Mouse (Mus musculus) limb, embryonic 11.5 days (tissue): ENCODE results near the gene Sertad3. TPM values are rescaled to one million over a fixed set of nuclear protein-coding genes. Genes with fewer than 3 reads are reported as not detected.

Experiments
- ATAC-seq: fragments of 200-750 bp; cut with Nextera tagmentation; 2 replicates; pipeline ENCODE4 v1.8.0; 2017; ENCODE audit warnings: low read depth; ENCODE audit not compliant: insufficient number of reproducible peaks, low FRiP score, low TSS enrichment
- DNase-seq: peaks from one replicate; pipeline ENCODE4 v3.0.0-alpha.2; 2015; ENCODE audit warnings: low spot score
- H3K27ac ChIP-seq: fragments of 300-500 bp; sonication (generic); replicated peaks from 2 replicates; pipeline ENCODE4 v1.5.1; 2014; ENCODE audit warnings: low read depth, mild to moderate bottlenecking, low read length
- H3K27me3 ChIP-seq: fragments of 300-500 bp; sonication (generic); 2 replicates; pipeline ENCODE4 v1.6.1; 2014; ENCODE audit warnings: mild to moderate bottlenecking, low read length, mixed read lengths; ENCODE audit not compliant: control insufficient read depth, insufficient read depth
- H3K36me3 ChIP-seq: fragments of 300-500 bp; sonication (generic); 2 replicates; pipeline ENCODE4 v1.6.1; 2014; ENCODE audit warnings: mild to moderate bottlenecking, low read length, moderate library complexity, mixed read lengths; ENCODE audit not compliant: control insufficient read depth, insufficient read depth
- H3K4me1 ChIP-seq: fragments of 300-500 bp; sonication (generic); 2 replicates; pipeline ENCODE4 v1.6.1; 2014; ENCODE audit warnings: low read length, mixed read lengths; ENCODE audit not compliant: control insufficient read depth, insufficient read depth
- H3K4me2 ChIP-seq: fragments of 300-500 bp; sonication (generic); 2 replicates; pipeline ENCODE4 v1.6.1; 2014; ENCODE audit warnings: low read depth, mild to moderate bottlenecking, moderate library complexity; ENCODE audit not compliant: severe bottlenecking
- H3K4me3 ChIP-seq: fragments of 300-500 bp; sonication (generic); 2 replicates; pipeline ENCODE4 v1.5.1; 2014; ENCODE audit warnings: low read depth, low read length
- H3K9ac ChIP-seq: fragments of 300-500 bp; sonication (generic); 2 replicates; pipeline ENCODE4 v1.6.1; 2014; ENCODE audit warnings: mild to moderate bottlenecking, low read length
- H3K9me3 ChIP-seq: fragments of 300-500 bp; sonication (generic); 2 replicates; pipeline ENCODE4 v1.6.1; 2016; ENCODE audit warnings: low read length; ENCODE audit not compliant: control insufficient read depth
- WGBS: fragments of 180-500 bp; shearing (Covaris S2); extraction: QIAGEN DNeasy Blood & Tissue Kit; methylation state at CpG from one replicate; pipeline ENCODE4 v1.1.7; 2014; 5-methylcytosine and 5-hydroxymethylcytosine counted together
- polyA plus RNA-seq: library from polyadenylated mRNA; unstranded; fragments of >200 nt; fragmentation: Nextera tagmentation; extraction: Ambion mirVana; gene quantifications from 2 replicates; pipeline ENCODE4 v1.2.1, GENCODE M21; 2014

Sertad3 gene
- polyA plus RNA-seq, 1 experiment from 2014 or later: 29.3 TPM

GRCm38 (mm10) chr7:27454461-27455121 is 19.0 kb upstream of the Sertad3 start:
- Histone ChIP-seq H3K4me3 (no peak overlapping the region), H3K27ac (no peak overlapping the region), H3K4me1 (no peaks in the 10 kb centered on the region), H3K36me3 (no peaks in the 10 kb centered on the region), H3K4me2 (no peak overlapping the region), H3K9me3 (no peaks in the 10 kb centered on the region), H3K9ac (no peak overlapping the region), H3K27me3 (no peaks in the 10 kb centered on the region)
- DNase-seq (no peak), ATAC-seq (no peak)
- 82% methylated on average over 10 of the region's 10 CpGs for WGBS

- no peaks in the 10 kb centered on the region for H3K36me3 ChIP-seq
- no peaks in the 10 kb centered on the region for H3K9me3 ChIP-seq
- WGBS: 88% methylated on average over 3 of the region's 3 CpGs
- no peak for DNase-seq
- no peak for ATAC-seq
- H3K27me3 ChIP-seq: no peaks in the 10 kb centered on the region
- no peak overlapping the region for H3K27ac ChIP-seq
- H3K9ac ChIP-seq: no peak overlapping the region
- no peak overlapping the region for H3K4me2 ChIP-seq
- H3K4me1 ChIP-seq: no peaks in the 10 kb centered on the region
- H3K4me3 ChIP-seq: no peak overlapping the region
Measured at GRCm38 (mm10) chr7:27455273-27455672, 18.3 kb upstream of the Sertad3 start.

- Histone ChIP-seq H3K4me2 (no peak overlapping the region), H3K27ac (no peak overlapping the region), H3K4me1 (no peaks in the 10 kb centered on the region), H3K9me3 (no peaks in the 10 kb centered on the region), H3K9ac (no peak overlapping the region), H3K4me3 (no peak overlapping the region), H3K36me3 (no peaks in the 10 kb centered on the region), H3K27me3 (no peaks in the 10 kb centered on the region)
- DNase-seq (no peak), ATAC-seq (no peak)
- 90% methylated on average over 4 of the region's 4 CpGs for WGBS
Measured at GRCm38 (mm10) chr7:27458614-27459013, 15.0 kb upstream of the Sertad3 start.

- no peaks in the 10 kb centered on the region for H3K36me3 ChIP-seq
- WGBS: 93% methylated on average over 5 of the region's 5 CpGs
- no peak for ATAC-seq
- H3K9ac ChIP-seq: no peak overlapping the region
- H3K4me1 ChIP-seq: no peaks in the 10 kb centered on the region
- no peaks in the 10 kb centered on the region for H3K27me3 ChIP-seq
- no peak overlapping the region for H3K4me3 ChIP-seq
- no peaks in the 10 kb centered on the region for H3K9me3 ChIP-seq
- no peak overlapping the region for H3K27ac ChIP-seq
- no peak overlapping the region for H3K4me2 ChIP-seq
- DNase-seq: no peak
Measured at GRCm38 (mm10) chr7:27459640-27460039, 13.9 kb upstream of the Sertad3 start.

DNA sequence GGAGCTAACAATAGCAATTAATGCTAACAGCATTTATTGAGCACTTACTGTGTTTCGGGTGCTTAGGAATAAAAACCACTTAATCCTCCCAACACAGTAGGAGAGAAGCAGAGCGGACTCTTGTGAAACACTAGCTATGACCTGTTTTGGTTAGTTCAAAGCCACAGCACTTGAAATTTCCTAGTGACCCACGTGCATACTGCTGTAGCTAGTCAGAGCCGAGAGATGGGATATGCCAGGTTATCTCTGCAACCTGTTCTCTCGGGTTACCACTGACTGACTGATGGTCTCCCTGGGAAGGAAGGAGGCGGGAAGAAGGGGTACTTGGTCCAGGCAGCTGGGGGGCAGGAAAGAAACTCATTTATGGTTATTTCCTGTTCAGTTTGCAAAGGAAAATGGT is 13.1 kb upstream of the Sertad3 start:
- Histone ChIP-seq H3K9me3 (no peaks in the 10 kb centered on the region), H3K9ac (no peak overlapping the region), H3K4me3 (no peak overlapping the region), H3K4me2 (no peak overlapping the region), H3K27me3 (no peaks in the 10 kb centered on the region), H3K36me3 (no peaks in the 10 kb centered on the region), H3K4me1 (no peaks in the 10 kb centered on the region), H3K27ac (no peak overlapping the region)
- ATAC-seq: no peak
- WGBS: 76% methylated on average over 6 of the region's 6 CpGs
- DNase-seq: no peak

GRCm38 (mm10) chr7:27467648-27468047 is 5.9 kb upstream of the Sertad3 start:
- H3K9me3 ChIP-seq: no peaks in the 10 kb centered on the region
- H3K36me3 ChIP-seq: no peaks in the 10 kb centered on the region
- H3K4me1 ChIP-seq: no peaks in the 10 kb centered on the region
- H3K4me2 ChIP-seq: no peak overlapping the region
- 52% methylated on average over 4 of the region's 4 CpGs for WGBS
- H3K27ac ChIP-seq: no peak overlapping the region
- no peak overlapping the region for H3K9ac ChIP-seq
- H3K27me3 ChIP-seq: no peaks in the 10 kb centered on the region
- no peak for DNase-seq
- no peak for ATAC-seq
- no peak overlapping the region for H3K4me3 ChIP-seq

GRCm38 (mm10) chr7:27471390-27472120 is 2.0 kb upstream of the Sertad3 start:
- ATAC-seq (no peak), DNase-seq (no peak)
- no peak overlapping the region for H3K4me3 ChIP-seq
- no peaks in the 10 kb centered on the region for H3K27me3 ChIP-seq
- H3K4me2 ChIP-seq: no peak overlapping the region
- H3K27ac ChIP-seq: no peak overlapping the region
- WGBS: 88% methylated on average over 11 of the region's 11 CpGs
- H3K36me3 ChIP-seq: peaks cover 1% of the 10 kb centered on the region; the same call in 1 of the 2 replicates
- H3K4me1 ChIP-seq: no peaks in the 10 kb centered on the region
- H3K9ac ChIP-seq: no peak overlapping the region
- no peaks in the 10 kb centered on the region for H3K9me3 ChIP-seq

- H3K36me3 ChIP-seq: peaks cover 2% of the 10 kb centered on the region; the same call in 1 of the 2 replicates
- no peaks in the 10 kb centered on the region for H3K4me1 ChIP-seq
- no peaks in the 10 kb centered on the region for H3K9me3 ChIP-seq
- H3K4me2 ChIP-seq: peak overlapping the region; percentile 63; the same call in 1 of the 2 replicates
- 56% methylated on average over 7 of the region's 7 CpGs for WGBS
- ATAC-seq (no peak), DNase-seq (no peak)
- H3K9ac ChIP-seq: no peak overlapping the region
- peak overlapping the region; percentile 58; the same call in 1 of the 2 replicates for H3K4me3 ChIP-seq
- H3K27me3 ChIP-seq: no peaks in the 10 kb centered on the region
- no peak overlapping the region for H3K27ac ChIP-seq
Measured at GRCm38 (mm10) chr7:27472596-27472995, 972 bp upstream of the Sertad3 start.
